Mouse (Mus musculus) liver, postnatal 0 days (tissue): Measurements from ENCODE around the gene Gm20708.

Experiments
- CTCF ChIP-seq: sonication (generic); IDR thresholded peaks from 2 replicates; pipeline ENCODE4 v1.5.1; 2016; ENCODE audit warnings: antibody characterized with exemption, low read depth
- EP300 ChIP-seq: IDR thresholded peaks from 2 replicates; pipeline ENCODE4 v1.6.1; 2016; ENCODE audit warnings: antibody characterized with exemption, low read depth, mild to moderate bottlenecking

DNA sequence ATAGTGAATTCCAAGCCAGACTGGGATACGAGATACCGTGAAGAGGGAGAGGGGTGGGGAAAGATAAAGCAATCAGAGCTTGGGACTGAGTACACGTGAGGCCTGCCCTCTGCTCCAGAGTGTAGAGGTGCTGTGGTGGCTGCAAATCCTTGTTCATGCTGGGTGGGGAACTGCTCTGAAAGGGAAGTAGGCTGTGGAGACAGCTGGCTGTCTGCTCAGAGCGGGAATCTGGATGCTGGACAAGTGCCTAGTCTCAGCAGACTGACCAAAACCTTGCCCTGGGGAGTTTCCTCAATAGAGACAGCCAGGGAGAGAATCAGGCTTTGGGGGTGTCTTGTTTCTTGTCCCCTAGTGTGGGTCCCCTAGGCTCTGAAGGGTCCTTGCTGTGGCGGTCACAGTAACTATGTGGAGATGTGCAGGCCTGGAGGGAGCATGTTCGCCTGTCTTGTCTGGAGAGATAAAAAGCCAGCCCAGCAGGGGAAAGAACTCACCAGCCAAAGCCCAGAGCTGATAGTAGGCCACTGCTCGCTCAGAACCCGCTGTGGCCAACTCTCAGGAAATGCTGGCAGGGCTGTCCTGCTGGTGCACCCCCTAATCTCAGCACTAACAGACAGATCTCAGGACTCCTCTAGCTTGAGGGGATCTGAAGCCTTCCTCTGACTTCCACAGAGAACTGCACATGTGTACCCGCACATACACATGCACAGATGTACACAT lies 19.6 kb downstream of the Gm20708 start:
- TF ChIP-seq CTCF = no peak
- peak; percentile 50; the same call in 1 of the 2 replicates for TF ChIP-seq EP300
